Mouse (Mus musculus) midbrain, embryonic 12.5 days (tissue): Measurements from ENCODE around the gene Taf9. TPM values are rescaled to one million over a fixed set of nuclear protein-coding genes. Genes with fewer than 3 reads are reported as not detected.

Experiments used
- ATAC-seq: fragments of 200-750 bp; cut with Nextera tagmentation; 2 replicates; pipeline ENCODE4 v1.8.0; 2017; ENCODE audit warnings: low read depth, moderate TSS enrichment, moderate library complexity; ENCODE audit not compliant: low FRiP score
- H3K27ac ChIP-seq: fragments of 300-500 bp; sonication (generic); replicated peaks from 2 replicates; pipeline ENCODE4 v1.5.1; 2016; ENCODE audit warnings: mild to moderate bottlenecking
- H3K27me3 ChIP-seq: fragments of 300-500 bp; sonication (generic); 2 replicates; pipeline ENCODE4 v1.6.1; 2016; ENCODE audit warnings: mild to moderate bottlenecking
- H3K36me3 ChIP-seq: fragments of 300-500 bp; sonication (generic); 2 replicates; pipeline ENCODE4 v1.6.1; 2016
- H3K4me1 ChIP-seq: fragments of 300-500 bp; sonication (generic); 2 replicates; pipeline ENCODE4 v1.6.1; 2016
- H3K4me2 ChIP-seq: fragments of 300-500 bp; sonication (generic); replicated peaks from 2 replicates; pipeline ENCODE4 v1.6.1; 2016; ENCODE audit warnings: mild to moderate bottlenecking, moderate library complexity
- H3K4me3 ChIP-seq: fragments of 300-500 bp; sonication (generic); 2 replicates; pipeline ENCODE4 v1.5.1; 2016; ENCODE audit warnings: mild to moderate bottlenecking
- H3K9ac ChIP-seq: fragments of 300-500 bp; sonication (generic); replicated peaks from 2 replicates; pipeline ENCODE4 v1.6.1; 2016; ENCODE audit warnings: mild to moderate bottlenecking, moderate library complexity
- H3K9me3 ChIP-seq: fragments of 300-500 bp; sonication (generic); 2 replicates; pipeline ENCODE4 v1.6.1; 2016; ENCODE audit warnings: mild to moderate bottlenecking
- WGBS: fragments of 180-500 bp; shearing (Covaris S2); methylation state at CpG from one replicate; pipeline ENCODE4 v1.1.7; 2016; 5-methylcytosine and 5-hydroxymethylcytosine counted together
- polyA plus RNA-seq: library from polyadenylated mRNA; unstranded; fragments of >200 nt; fragmentation: Nextera tagmentation; extraction: Ambion mirVana; gene quantifications from 2 replicates; pipeline ENCODE4 v1.2.1, GENCODE M21; 2016

Taf9 gene
- polyA plus RNA-seq, 1 experiment from 2014 or later, result 22.1 TPM

GRCm38 (mm10) chr13:100622241-100622640 lies 29.1 kb upstream of the Taf9 start:
- H3K4me2 ChIP-seq, result no peak overlapping the region
- H3K36me3 ChIP-seq, result peaks cover 70% of the 10 kb centered on the region
- H3K4me3 ChIP-seq, result no peak overlapping the region
- no peak overlapping the region for H3K27ac ChIP-seq
- peaks cover 6% of the 10 kb centered on the region for H3K27me3 ChIP-seq
- no peaks in the 10 kb centered on the region for H3K4me1 ChIP-seq
- no peak overlapping the region for H3K9ac ChIP-seq
- H3K9me3 ChIP-seq, result no peaks in the 10 kb centered on the region
- no peak for ATAC-seq
- 92% methylated on average over 4 of the region's 4 CpGs for WGBS

GRCm38 (mm10) chr13:100634106-100634691 lies 17.2 kb upstream of the Taf9 start:
- no peaks in the 10 kb centered on the region for H3K27me3 ChIP-seq
- no peaks in the 10 kb centered on the region for H3K4me1 ChIP-seq
- H3K4me2 ChIP-seq, result no peak overlapping the region
- no peak for ATAC-seq
- WGBS, result 98% methylated on average over 3 of the region's 3 CpGs
- no peak overlapping the region for H3K27ac ChIP-seq
- H3K9ac ChIP-seq, result no peak overlapping the region
- H3K9me3 ChIP-seq, result no peaks in the 10 kb centered on the region
- no peak overlapping the region for H3K4me3 ChIP-seq
- H3K36me3 ChIP-seq, result peaks cover 62% of the 10 kb centered on the region

- H3K9me3 ChIP-seq, result no peaks in the 10 kb centered on the region
- no peak overlapping the region for H3K4me3 ChIP-seq
- peaks cover 74% of the 10 kb centered on the region for H3K36me3 ChIP-seq
- 94% methylated on average over 4 of the region's 4 CpGs for WGBS
- H3K9ac ChIP-seq, result no peak overlapping the region
- no peak overlapping the region for H3K4me2 ChIP-seq
- no peaks in the 10 kb centered on the region for H3K27me3 ChIP-seq
- no peak overlapping the region for H3K27ac ChIP-seq
- ATAC-seq, result no peak
- no peaks in the 10 kb centered on the region for H3K4me1 ChIP-seq
Measured at GRCm38 (mm10) chr13:100642471-100643209, 8.7 kb upstream of the Taf9 start.

GRCm38 (mm10) chr13:100648223-100648622 lies 3.2 kb upstream of the Taf9 start:
- H3K4me2 ChIP-seq, result no peak overlapping the region
- no peak overlapping the region for H3K9ac ChIP-seq
- no peak overlapping the region for H3K4me3 ChIP-seq
- H3K4me1 ChIP-seq, result peaks cover 12% of the 10 kb centered on the region
- H3K27ac ChIP-seq, result no peak overlapping the region
- no peaks in the 10 kb centered on the region for H3K27me3 ChIP-seq
- no peak for ATAC-seq
- peaks cover 40% of the 10 kb centered on the region for H3K36me3 ChIP-seq
- no peaks in the 10 kb centered on the region for H3K9me3 ChIP-seq
- 96% methylated on average over 8 of the region's 8 CpGs for WGBS

- H3K9ac ChIP-seq, result peak within 1 kb of the TSS; percentile 86
- no peaks in the 10 kb centered on the region for H3K9me3 ChIP-seq
- WGBS, result under 1% methylated on average over 58 of the region's 73 CpGs
- peak; percentile 98 for ATAC-seq
- peak within 1 kb of the TSS; percentile 96 for H3K27ac ChIP-seq
- H3K36me3 ChIP-seq, result peaks cover 19% of the 10 kb centered on the region
- H3K4me3 ChIP-seq, result peak within 1 kb of the TSS; percentile 89
- no peaks in the 10 kb centered on the region for H3K27me3 ChIP-seq
- peaks cover 12% of the 10 kb centered on the region for H3K4me1 ChIP-seq
- H3K4me2 ChIP-seq, result peak within 1 kb of the TSS; percentile 90
Measured at GRCm38 (mm10) chr13:100650550-100651438, 585 bp upstream of the Taf9 start, which contains the start of the genes Ak6 and Rad17. Gene Ak6, plus strand, starts transcription at chr13:100650979. Gene Rad17, minus strand, starts transcription at chr13:100651051.

GRCm38 (mm10) chr13:100658091-100658490 lies 6.7 kb downstream of the Taf9 start:
- H3K4me1 ChIP-seq, result no peaks in the 10 kb centered on the region
- H3K4me3 ChIP-seq, result no peak overlapping the region
- WGBS, result 90% methylated on average over 5 of the region's 5 CpGs
- no peaks in the 10 kb centered on the region for H3K9me3 ChIP-seq
- no peaks in the 10 kb centered on the region for H3K27me3 ChIP-seq
- H3K4me2 ChIP-seq, result no peak overlapping the region
- no peak for ATAC-seq
- H3K27ac ChIP-seq, result no peak overlapping the region
- peaks cover 6% of the 10 kb centered on the region; the same call in 1 of the 2 replicates for H3K36me3 ChIP-seq
- no peak overlapping the region for H3K9ac ChIP-seq

GRCm38 (mm10) chr13:100659864-100660456 lies 8.6 kb downstream of the Taf9 start:
- WGBS, result 53% methylated on average over 4 of the region's 4 CpGs
- ATAC-seq, result peak; percentile 38; the same call in 1 of the 2 replicates
- no peaks in the 10 kb centered on the region for H3K27me3 ChIP-seq
- H3K27ac ChIP-seq, result no peak overlapping the region
- no peaks in the 10 kb centered on the region for H3K9me3 ChIP-seq
- no peak overlapping the region for H3K4me3 ChIP-seq
- H3K4me1 ChIP-seq, result no peaks in the 10 kb centered on the region
- no peak overlapping the region for H3K4me2 ChIP-seq
- no peak overlapping the region for H3K9ac ChIP-seq
- peaks cover 14% of the 10 kb centered on the region for H3K36me3 ChIP-seq

GRCm38 (mm10) chr13:100669291-100670022 lies 18.1 kb downstream of the Taf9 start, which contains the start of gene Ccdc125:
Gene Ccdc125, plus strand, starts transcription at chr13:100669717.
- Histone ChIP-seq H3K4me2 (peak within 1 kb of the TSS; percentile 77), H3K9ac (peak within 1 kb of the TSS; percentile 62), H3K4me3 (peak within 1 kb of the TSS; percentile 52), H3K4me1 (no peaks in the 10 kb centered on the region), H3K36me3 (peaks cover 15% of the 10 kb centered on the region), H3K9me3 (no peaks in the 10 kb centered on the region), H3K27ac (no peak within 1 kb of the TSS), H3K27me3 (peaks cover 3% of the 10 kb centered on the region)
- under 1% methylated on average over 44 of the region's 44 CpGs for WGBS
- ATAC-seq, result peak; percentile 73

GRCm38 (mm10) chr13:100670181-100670741 lies 18.9 kb downstream of the Taf9 start:
- H3K4me2 ChIP-seq, result peak overlapping the region; percentile 77
- no peaks in the 10 kb centered on the region for H3K4me1 ChIP-seq
- no peaks in the 10 kb centered on the region for H3K9me3 ChIP-seq
- H3K36me3 ChIP-seq, result peaks cover 12% of the 10 kb centered on the region
- H3K27ac ChIP-seq, result no peak overlapping the region
- peaks cover 3% of the 10 kb centered on the region for H3K27me3 ChIP-seq
- ATAC-seq, result no peak
- peak overlapping the region; percentile 52 for H3K4me3 ChIP-seq
- 63% methylated on average over 9 of the region's 9 CpGs for WGBS
- no peak overlapping the region for H3K9ac ChIP-seq

GRCm38 (mm10) chr13:100675936-100676635 lies 24.7 kb downstream of the Taf9 start:
- Histone ChIP-seq H3K9me3 (no peaks in the 10 kb centered on the region), H3K4me2 (no peak overlapping the region), H3K27me3 (0 out of 2 replicates have a peak, but pooled peaks cover under 1% of the 10 kb centered on the region), H3K4me1 (no peaks in the 10 kb centered on the region), H3K36me3 (no peaks in the 10 kb centered on the region), H3K9ac (no peak overlapping the region), H3K27ac (no peak overlapping the region), H3K4me3 (no peak overlapping the region)
- 92% methylated on average over 15 of the region's 15 CpGs for WGBS
- no peak for ATAC-seq
